Mouse (Mus musculus): Measurements from ENCODE around the gene Cant1. TPM values are rescaled to one million over a fixed set of nuclear protein-coding genes. Genes with fewer than 3 reads are reported as not detected.

Cant1 gene
- total RNA-seq, 2 experiments from 2014 or later, result 3.8 to 6.0 TPM

Other genes with a start within 250 kb of the Cant1 start
- gene Cyth1, start 170.5 kb downstream of the Cant1 start, total RNA-seq (2015; ENCODE audit: low replicate concordance), result 2.7 and 6.0 TPM in 2 replicates
- gene Cyth1, start 170.5 kb downstream of the Cant1 start, total RNA-seq (2017; ENCODE audit: low replicate concordance), result 3.6 and 14.4 TPM in 2 replicates
- gene Usp36, start 128.8 kb downstream of the Cant1 start, total RNA-seq (2015; ENCODE audit: low replicate concordance), result 2.1 and 4.6 TPM in 2 replicates
- gene Usp36, start 128.8 kb downstream of the Cant1 start, total RNA-seq (2017; ENCODE audit: low replicate concordance), result 1.3 and 2.7 TPM in 2 replicates
- 1.0 TPM in 1 of 2 replicates, not detected in the other for gene Cep295nl, start 76.6 kb downstream of the Cant1 start, total RNA-seq (2015; ENCODE audit: low replicate concordance)
- not detected in 2 replicates for gene Cep295nl, start 76.6 kb downstream of the Cant1 start, total RNA-seq (2017; ENCODE audit: low replicate concordance)
- 4.8 and 12.9 TPM in 2 replicates for gene Timp2, start 63.3 kb downstream of the Cant1 start, total RNA-seq (2015; ENCODE audit: low replicate concordance)
- 8.3 and 11.3 TPM in 2 replicates for gene Timp2, start 63.3 kb downstream of the Cant1 start, total RNA-seq (2017; ENCODE audit: low replicate concordance)
- 54.5 and 58.0 TPM in 2 replicates for gene Lgals3bp, start 17.0 kb downstream of the Cant1 start, total RNA-seq (2015; ENCODE audit: low replicate concordance)
- gene Lgals3bp, start 17.0 kb downstream of the Cant1 start, total RNA-seq (2017; ENCODE audit: low replicate concordance), result 7.7 and 18.0 TPM in 2 replicates
- not detected in 2 replicates for gene C1qtnf1, start 9.1 kb upstream of the Cant1 start, total RNA-seq (2015; ENCODE audit: low replicate concordance)
- gene C1qtnf1, start 9.1 kb upstream of the Cant1 start, total RNA-seq (2017; ENCODE audit: low replicate concordance), result not detected in 2 replicates
- gene Engase, start 57.7 kb upstream of the Cant1 start, total RNA-seq (2015; ENCODE audit: low replicate concordance), result 0.63 and 2.1 TPM in 2 replicates
- gene Engase, start 57.7 kb upstream of the Cant1 start, total RNA-seq (2017; ENCODE audit: low replicate concordance), result 0.84 and 0.85 TPM in 2 replicates

Data from erythroblast, adult 5-6 weeks (primary cell).